Mouse (Mus musculus) heart, adult 9 months (tissue): Measurements from ENCODE around the gene Itgb1bp1.

Source experiments
- DNase-seq, 2 experiments: peaks; one replicate each; pipeline ENCODE4 v3.0.0; 2022; ENCODE audit warnings: low spot score in 2 of 2

Itgb1bp1 gene

DNA sequence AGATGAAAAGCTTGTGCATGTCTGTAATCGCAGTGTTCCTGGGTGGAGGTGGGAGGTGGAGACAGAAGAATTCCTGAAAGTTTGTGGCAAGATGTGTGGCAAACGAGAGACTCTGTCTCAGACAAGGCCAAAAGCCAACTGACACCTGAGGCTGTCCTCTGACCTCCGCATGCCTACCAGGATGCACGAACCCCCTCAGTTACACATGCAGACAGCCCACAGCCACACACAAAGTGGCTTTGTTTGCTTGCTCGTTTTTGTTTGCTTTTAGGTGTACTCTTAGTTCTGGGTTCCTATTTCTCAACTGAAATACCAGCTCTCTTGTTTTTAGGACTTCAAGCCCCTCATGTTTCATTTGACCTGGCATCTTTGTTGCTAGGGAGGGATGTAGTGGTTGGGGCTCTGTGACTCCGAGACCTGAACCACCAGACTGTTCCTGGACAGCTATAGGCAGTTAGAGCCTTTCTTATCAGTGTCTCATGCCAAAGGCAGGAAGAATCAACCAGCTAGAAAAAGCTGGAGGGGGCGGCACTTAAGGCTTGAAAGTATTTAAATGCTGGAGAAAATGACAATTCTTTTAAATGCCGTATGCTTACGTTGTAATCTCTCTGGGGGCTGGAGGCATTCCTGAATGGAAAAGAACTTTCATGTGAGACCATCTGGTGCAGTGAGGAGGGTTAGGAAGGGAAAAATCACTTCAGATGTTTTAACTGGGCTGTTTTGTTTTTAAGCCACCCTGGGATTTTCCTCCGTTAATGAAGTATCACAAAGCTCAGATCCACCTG, 84.4 kb downstream of the Itgb1bp1 start:
- no peak for DNase-seq

DNA sequence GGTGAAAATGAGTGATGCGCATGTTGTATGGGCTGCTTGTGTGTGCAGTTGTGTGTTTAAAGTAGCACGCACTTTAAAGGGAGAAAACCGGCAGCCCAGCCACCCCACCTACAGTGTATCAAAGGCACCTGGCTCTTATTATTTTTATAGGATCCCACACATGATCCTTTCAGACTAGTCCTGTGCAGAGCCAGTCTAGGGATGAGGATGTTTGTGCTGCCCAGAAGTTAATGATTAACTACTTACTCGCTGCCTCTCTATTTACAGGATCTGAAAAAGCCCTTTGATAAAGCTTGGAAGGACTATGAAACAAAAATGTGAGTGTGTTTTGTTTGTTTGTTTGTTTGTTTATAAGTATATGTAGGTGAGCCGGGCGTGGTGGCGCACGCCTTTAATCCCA, 85.5 kb downstream of the Itgb1bp1 start:
- DNase-seq: no peak

DNA sequence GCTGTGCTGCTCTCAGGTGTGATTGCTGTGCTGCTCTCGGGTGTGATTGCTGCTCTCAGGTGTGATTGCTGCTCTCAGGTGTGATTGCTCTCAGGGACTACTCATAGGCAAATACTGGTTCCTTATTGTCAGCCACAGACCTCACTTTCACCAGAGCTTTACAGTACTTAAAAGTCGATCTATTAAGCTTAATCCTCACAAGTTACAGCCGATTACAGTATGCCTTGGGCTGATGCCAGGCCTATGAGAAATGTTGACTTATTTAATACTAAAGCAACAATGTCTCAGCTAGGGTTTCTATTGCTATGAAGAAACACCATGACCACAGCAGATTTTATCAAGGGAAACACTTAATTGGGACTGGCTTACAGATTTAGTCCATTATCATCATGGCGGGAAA, 89.7 kb downstream of the Itgb1bp1 start:
- no peak for DNase-seq

DNA sequence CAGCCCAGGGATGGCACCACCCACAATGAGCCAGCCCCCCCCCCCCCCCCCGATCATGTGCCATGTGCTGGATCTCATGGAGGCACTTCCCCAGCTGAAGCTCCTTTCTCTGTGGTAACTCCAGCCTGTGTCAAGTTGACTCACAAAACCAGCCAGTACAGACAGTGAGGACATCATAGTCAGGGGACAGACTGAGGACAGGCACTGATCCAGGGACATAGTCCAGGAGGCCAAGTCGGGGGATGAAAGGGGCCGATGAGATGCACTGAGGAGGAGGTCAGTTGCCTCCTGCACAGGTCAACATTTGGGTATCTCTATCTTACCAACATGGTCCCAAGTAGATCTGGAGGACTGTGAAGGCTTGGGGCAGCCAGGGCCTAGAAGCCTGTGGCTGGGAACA, 90.6 kb downstream of the Itgb1bp1 start:
- no peak for DNase-seq

DNA sequence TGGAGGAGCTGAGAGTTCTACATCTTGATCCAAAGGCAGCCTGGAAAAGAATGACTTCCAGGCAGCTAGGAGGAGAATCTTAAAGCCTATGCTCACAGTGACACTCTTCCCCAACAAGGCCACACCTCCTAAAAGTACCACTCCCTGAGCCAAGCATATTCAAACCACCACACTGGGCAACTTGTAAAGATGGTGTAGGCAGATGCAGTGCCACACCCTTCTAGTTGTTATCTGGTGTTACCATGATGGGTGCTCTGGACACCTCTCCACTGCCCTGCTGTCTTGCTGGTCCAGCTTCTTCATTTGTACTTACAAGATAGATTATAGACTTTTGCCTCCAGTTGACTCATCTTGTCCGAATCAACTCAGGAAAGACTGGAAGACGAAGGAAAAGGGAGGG, 94.5 kb downstream of the Itgb1bp1 start:
- DNase-seq: no peak
